Mouse (Mus musculus): ENCODE measurements at regions not wholly inside any gene's neighbourhood (a gene's known extent, or its start where the extent isn't known, plus 50 kb on each side); places are given as distances from the start of the nearest gene placed in this dataset.

GRCm38 (mm10) chr9:40587421-40587820, 56.2 kb upstream of the Gramd1b start:
- ATAC-seq = no peak
- Histone ChIP-seq H3K4me1 (replicated peaks; ENCODE audit: control insufficient read depth, insufficient read depth, low read length) (no peaks in the 10 kb centered on the region), H3K4me3 (ENCODE audit: low read depth, low read length) (no peak overlapping the region), H3K4me2 (replicated peaks; ENCODE audit: low read depth) (no peak overlapping the region), H3K36me3 (ENCODE audit: control insufficient read depth, insufficient read depth) (no peaks in the 10 kb centered on the region), H3K27ac (ENCODE audit: low read depth, low read length) (no peak overlapping the region), H3K9me3 (ENCODE audit: control insufficient read depth) (no peaks in the 10 kb centered on the region), H3K27me3 (replicated peaks; ENCODE audit: control insufficient read depth, insufficient read depth, low read length) (no peaks in the 10 kb centered on the region), H3K9ac (ENCODE audit: low read depth, low read length) (no peak overlapping the region)
- 79% methylated on average over 2 of the region's 2 CpGs for WGBS
- no peak for TF ChIP-seq CTCF (IDR thresholded peaks at IDR 0.05; ENCODE audit: low read depth)

GRCm38 (mm10) chr9:40586581-40586980, 55.4 kb upstream of the Gramd1b start:
- H3K4me2 ChIP-seq (replicated peaks; ENCODE audit: low read depth) = no peak overlapping the region
- TF ChIP-seq CTCF (IDR thresholded peaks at IDR 0.05; ENCODE audit: low read depth) = no peak
- 80% methylated on average over 7 of the region's 7 CpGs for WGBS
- no peak overlapping the region for H3K4me3 ChIP-seq (ENCODE audit: low read depth, low read length)
- no peak overlapping the region for H3K27ac ChIP-seq (ENCODE audit: low read depth, low read length)
- no peak overlapping the region for H3K9ac ChIP-seq (ENCODE audit: low read depth, low read length)
- no peak for ATAC-seq
- H3K36me3 ChIP-seq (ENCODE audit: control insufficient read depth, insufficient read depth) = no peaks in the 10 kb centered on the region
- no peaks in the 10 kb centered on the region for H3K9me3 ChIP-seq (ENCODE audit: control insufficient read depth)
- no peaks in the 10 kb centered on the region for H3K4me1 ChIP-seq (replicated peaks; ENCODE audit: control insufficient read depth, insufficient read depth, low read length)
- H3K27me3 ChIP-seq (replicated peaks; ENCODE audit: control insufficient read depth, insufficient read depth, low read length) = no peaks in the 10 kb centered on the region

- no peaks in the 10 kb centered on the region for H3K9me3 ChIP-seq (ENCODE audit: control insufficient read depth)
- TF ChIP-seq CTCF (IDR thresholded peaks at IDR 0.05; ENCODE audit: low read depth) = peak; percentile 82
- no peak overlapping the region for H3K27ac ChIP-seq (ENCODE audit: low read depth, low read length)
- WGBS = 52% methylated on average over 11 of the region's 11 CpGs
- no peak for ATAC-seq
- H3K9ac ChIP-seq (ENCODE audit: low read depth, low read length) = no peak overlapping the region
- no peaks in the 10 kb centered on the region for H3K27me3 ChIP-seq (replicated peaks; ENCODE audit: control insufficient read depth, insufficient read depth, low read length)
- no peaks in the 10 kb centered on the region for H3K36me3 ChIP-seq (ENCODE audit: control insufficient read depth, insufficient read depth)
- H3K4me2 ChIP-seq (replicated peaks; ENCODE audit: low read depth) = no peak overlapping the region
- no peaks in the 10 kb centered on the region for H3K4me1 ChIP-seq (replicated peaks; ENCODE audit: control insufficient read depth, insufficient read depth, low read length)
- H3K4me3 ChIP-seq (ENCODE audit: low read depth, low read length) = no peak overlapping the region
Observed at GRCm38 (mm10) chr9:40583554-40583953, 52.4 kb upstream of the Gramd1b start.

- Histone ChIP-seq H3K36me3 (ENCODE audit: control insufficient read depth, insufficient read depth) (no peaks in the 10 kb centered on the region), H3K4me1 (replicated peaks; ENCODE audit: control insufficient read depth, insufficient read depth, low read length) (no peaks in the 10 kb centered on the region), H3K4me2 (replicated peaks; ENCODE audit: low read depth) (no peak overlapping the region), H3K9me3 (ENCODE audit: control insufficient read depth) (no peaks in the 10 kb centered on the region), H3K4me3 (ENCODE audit: low read depth, low read length) (no peak overlapping the region), H3K27me3 (replicated peaks; ENCODE audit: control insufficient read depth, insufficient read depth, low read length) (no peaks in the 10 kb centered on the region), H3K27ac (ENCODE audit: low read depth, low read length) (no peak overlapping the region), H3K9ac (ENCODE audit: low read depth, low read length) (no peak overlapping the region)
- WGBS = 81% methylated on average over 2 of the region's 2 CpGs
- ATAC-seq = no peak
- no peak for TF ChIP-seq CTCF (IDR thresholded peaks at IDR 0.05; ENCODE audit: low read depth)
Observed at GRCm38 (mm10) chr9:40581854-40582253, 50.7 kb upstream of the Gramd1b start.
